ENCODE assay signal across 13 mouse cellular contexts in the genomic region with DNA sequence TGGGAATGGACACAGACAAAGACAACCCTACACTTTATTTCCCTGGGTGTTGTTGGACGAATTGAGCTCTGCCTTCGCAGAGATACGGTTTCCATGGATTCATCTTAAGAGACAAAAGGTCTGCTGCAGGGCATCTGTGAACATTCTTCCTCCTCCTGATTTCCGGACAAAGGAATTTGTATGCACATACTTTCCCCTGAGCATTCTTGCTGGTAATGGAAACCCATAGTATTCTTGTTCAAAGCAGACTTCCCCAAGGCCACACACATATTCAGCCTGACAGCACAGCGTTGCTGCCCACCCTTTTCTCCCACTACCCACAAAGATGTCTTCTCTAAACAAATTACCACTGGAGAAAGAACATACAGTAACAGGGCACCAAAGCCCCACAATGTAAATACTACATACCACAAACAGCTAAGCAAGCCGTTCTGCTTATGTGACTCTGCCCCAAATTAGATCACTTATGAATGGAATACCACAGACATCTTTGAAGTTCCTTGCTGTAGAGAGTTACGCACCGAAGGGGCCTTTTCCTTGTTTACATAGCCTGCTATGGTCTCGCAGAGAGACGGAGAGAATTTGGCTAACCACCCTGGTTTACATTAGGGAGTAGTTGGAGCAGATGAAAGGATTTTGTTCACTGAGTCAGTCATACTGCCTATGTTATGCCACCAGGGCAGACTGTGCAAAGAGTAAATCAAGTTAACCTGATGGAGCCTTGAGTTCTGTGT.
DNase-seq lines count a peak whose midpoint lies in the region; ATAC-seq and TF ChIP-seq lines count a peak whose summit lies in the region.
"Had no signal": no experiment of that assay in that cellular context is flagged by ENCODE, and none has a peak within 500 bp of the region (broad histone marks: within the 10 kb centered on the region; RNA-seq: fewer than 3 reads in every experiment).

No protein-coding gene starts in this region.

- H3K9me3 ChIP-seq in midbrain, embryonic 11.5 days (ENCODE audit: control insufficient read depth, low read length) = no peaks in the 10 kb centered on the region
- H3K9me3 ChIP-seq in forebrain, embryonic 14.5 days (replicated peaks; ENCODE audit: control insufficient read depth, low read length) = no peaks in the 10 kb centered on the region
- H3K9me3 ChIP-seq: liver, embryonic 15.5 days had no signal

- ATAC-seq in midbrain, embryonic 11.5 days (ENCODE audit: low FRiP score) = peak; percentile 48; the same call in 1 of the 2 replicates
- no peak for ATAC-seq in forebrain, embryonic 14.5 days
- ATAC-seq: activated CD4-positive, CD25-positive, alpha-beta regulatory T cell, adult 4 months had no signal

- H3K79me2 ChIP-seq in heart, adult 2 months (replicated peaks; ENCODE audit: control insufficient read depth, insufficient read depth, low read length) = no peaks in the 10 kb centered on the region

- WGBS in heart, adult 2 months = 54% methylated on average over 10 of the region's 10 CpGs
- WGBS in midbrain, embryonic 11.5 days = 44% methylated on average over 10 of the region's 10 CpGs
- 61% methylated on average over 10 of the region's 10 CpGs for WGBS in forebrain, embryonic 14.5 days

- H3K36me3 ChIP-seq in heart, adult 2 months (ENCODE audit: control insufficient read depth, insufficient read depth, low read length) = no peaks in the 10 kb centered on the region
- no peaks in the 10 kb centered on the region for H3K36me3 ChIP-seq in midbrain, embryonic 11.5 days (ENCODE audit: control insufficient read depth, insufficient read depth, low read length)
- H3K36me3 ChIP-seq in forebrain, embryonic 14.5 days (ENCODE audit: control insufficient read depth, insufficient read depth, low read length) = no peaks in the 10 kb centered on the region
- H3K36me3 ChIP-seq: liver, embryonic 15.5 days had no signal

- DNase-seq in heart, adult 11 months = peak; percentile 59
- DNase-seq in heart, adult 2 months = no peak
- DNase-seq in retina, postnatal 1 day = peak; percentile 35
- no peak for DNase-seq in retina, embryonic 14.5 days (ENCODE audit: low spot score)
- DNase-seq in midbrain, embryonic 11.5 days (ENCODE audit: low spot score, missing footprints) = peak; percentile 89
- no peak for DNase-seq in forebrain, embryonic 14.5 days (ENCODE audit: low spot score)
- no peak for DNase-seq in left cerebral cortex, postnatal 4 days
- DNase-seq in layer of hippocampus, adult 2 months (ENCODE audit: low spot score in 2 of 2) = no peak
- DNase-seq: cerebellum, postnatal 14 days; gastrocnemius, postnatal 14 days; kidney, adult 8-10 months had no signal

- no peaks in the 10 kb centered on the region for H3K27me3 ChIP-seq in heart, adult 2 months (ENCODE audit: control insufficient read depth, insufficient read depth, low read length)
- no peaks in the 10 kb centered on the region for H3K27me3 ChIP-seq in midbrain, embryonic 11.5 days (ENCODE audit: control insufficient read depth, insufficient read depth, low read length)
- no peaks in the 10 kb centered on the region for H3K27me3 ChIP-seq in forebrain, embryonic 14.5 days (replicated peaks; ENCODE audit: control insufficient read depth, insufficient read depth, low read length)
- H3K27me3 ChIP-seq: liver, embryonic 15.5 days had no signal

- TF ChIP-seq EP300 in heart, adult 2 months (IDR thresholded peaks at IDR 0.05; ENCODE audit: insufficient read depth, low read depth, low read length) = no peak

- H3K4me3 ChIP-seq in heart, adult 2 months = no peak overlapping the region
- no peak overlapping the region for H3K4me3 ChIP-seq in midbrain, embryonic 11.5 days (ENCODE audit: low read depth, low read length)
- no peak overlapping the region for H3K4me3 ChIP-seq in forebrain, embryonic 14.5 days (ENCODE audit: low read depth, low read length)
- H3K4me3 ChIP-seq in layer of hippocampus, adult 2 months = no peak overlapping the region
- H3K4me3 ChIP-seq: liver, embryonic 15.5 days had no signal

- no peak overlapping the region for H3K27ac ChIP-seq in heart, adult 2 months
- no peak overlapping the region for H3K27ac ChIP-seq in midbrain, embryonic 11.5 days (ENCODE audit: low read depth, low read length)
- H3K27ac ChIP-seq in forebrain, embryonic 14.5 days (ENCODE audit: low read depth, low read length) = no peak overlapping the region
- H3K27ac ChIP-seq in layer of hippocampus, adult 2 months = no peak overlapping the region
- H3K27ac ChIP-seq: liver, embryonic 15.5 days had no signal

- H3K4me2 ChIP-seq in midbrain, embryonic 11.5 days = no peak overlapping the region
- H3K4me2 ChIP-seq in forebrain, embryonic 14.5 days (ENCODE audit: low read length) = no peak overlapping the region
- H3K4me2 ChIP-seq: liver, embryonic 15.5 days had no signal

- intact Hi-C loops in heart, adult 2 months (cut with DNase I) = no loop called here
- intact Hi-C loops in left cerebral cortex, postnatal 4 days (cut with DNase I) = no loop called here

- TF ChIP-seq POLR2A in heart, adult 2 months (IDR thresholded peaks at IDR 0.05; ENCODE audit: insufficient read depth, low read depth, low read length) = no peak

- H3K4me1 ChIP-seq in heart, adult 2 months (ENCODE audit: control insufficient read depth, insufficient read depth, low read length) = no peaks in the 10 kb centered on the region
- H3K4me1 ChIP-seq in midbrain, embryonic 11.5 days (ENCODE audit: control insufficient read depth, insufficient read depth, low read length) = peaks cover 8% of the 10 kb centered on the region; the same call in 1 of the 2 replicates
- no peaks in the 10 kb centered on the region for H3K4me1 ChIP-seq in forebrain, embryonic 14.5 days (ENCODE audit: control insufficient read depth, insufficient read depth, low read length)
- H3K4me1 ChIP-seq: liver, embryonic 15.5 days had no signal

- TF ChIP-seq CTCF in heart, adult 2 months (IDR thresholded peaks at IDR 0.05) = no peak
- no peak for TF ChIP-seq CTCF in layer of hippocampus, adult 2 months (conservative IDR thresholded peaks at IDR 0.05)

- no peak overlapping the region for H3K9ac ChIP-seq in heart, adult 2 months (ENCODE audit: low read depth, low read length)
- no peak overlapping the region for H3K9ac ChIP-seq in midbrain, embryonic 11.5 days (ENCODE audit: low read length)
- H3K9ac ChIP-seq in forebrain, embryonic 14.5 days (ENCODE audit: low read length) = no peak overlapping the region
- H3K9ac ChIP-seq: liver, embryonic 15.5 days had no signal

Comparison
In these comparisons a context has a peak if more than half of its experiments do, and no peak if none do; other contexts are left out.
1. DNase-seq: peak in heart, adult 11 months (single experiment), retina, postnatal 1 day (single experiment) and midbrain, embryonic 11.5 days (single experiment); none in heart, adult 2 months (0 of 2), retina, embryonic 14.5 days (single experiment), forebrain, embryonic 14.5 days (single experiment), left cerebral cortex, postnatal 4 days (single experiment) and layer of hippocampus, adult 2 months (0 of 2).